Mouse (Mus musculus): Measurements from ENCODE around the gene Upf3b. TPM values are rescaled to one million over a fixed set of nuclear protein-coding genes. Genes with fewer than 3 reads are reported as not detected.
A peak's percentile ranks its signal among the peaks of the same experiment; 100 is the strongest.
"Not testable (repeated sequence)": the region's sequence is repeated elsewhere in the genome, so short reads cannot be mapped to it uniquely, and the experiment has no call there.

The Upf3b gene
- total RNA-seq (2021), result 10 to 100 TPM in 1 of 2 experiments, 1 to 10 TPM in 1; 9.6 to 11.0 TPM

GRCm38 (mm10) chrX:37110193-37110880, at the start of gene Upf3b:
Gene Upf3b, minus strand, starts transcription at chrX:37110322.
- DNase-seq, result peak; percentile 91

GRCm38 (mm10) chrX:37157839-37158238, 47.7 kb upstream of the Upf3b start:
- peak; percentile 8 for DNase-seq

GRCm38 (mm10) chrX:37144954-37145353, 34.8 kb upstream of the Upf3b start:
- DNase-seq, result no peak

GRCm38 (mm10) chrX:37144498-37144897, 34.4 kb upstream of the Upf3b start:
- DNase-seq, result not testable (repeated sequence)

GRCm38 (mm10) chrX:37141732-37142131, 31.6 kb upstream of the Upf3b start:
- DNase-seq, result no peak

GRCm38 (mm10) chrX:37126671-37127358, 16.7 kb upstream of the Upf3b start, which contains the start of gene Nkap:
Gene Nkap, plus strand, starts transcription at chrX:37126795.
- DNase-seq, result peak; percentile 83

- no peak for DNase-seq
These were observed 15.4 kb upstream of the Upf3b start for GRCm38 (mm10) chrX:37125511-37125910.

GRCm38 (mm10) chrX:37120212-37120611, 10.1 kb upstream of the Upf3b start:
- no peak for DNase-seq

- no peak for DNase-seq
These were observed 9.5 kb upstream of the Upf3b start for GRCm38 (mm10) chrX:37119585-37119984.

- no peak for DNase-seq
These were observed 7.0 kb upstream of the Upf3b start for GRCm38 (mm10) chrX:37117085-37117484.

GRCm38 (mm10) chrX:37110881-37111193, 715 bp upstream of the Upf3b start:
- DNase-seq, result no peak

- DNase-seq, result no peak
These were observed 463 bp downstream of the Upf3b start for GRCm38 (mm10) chrX:37109526-37110192.

GRCm38 (mm10) chrX:37103826-37104225, 6.3 kb downstream of the Upf3b start:
- no peak for DNase-seq

- no peak for DNase-seq
These were observed 11.4 kb downstream of the Upf3b start for GRCm38 (mm10) chrX:37098681-37099080.

GRCm38 (mm10) chrX:37095106-37095768, 14.9 kb downstream of the Upf3b start:
- DNase-seq, result no peak

GRCm38 (mm10) chrX:37091457-37091856, 18.7 kb downstream of the Upf3b start:
- DNase-seq, result no peak

GRCm38 (mm10) chrX:37088778-37089177, 21.3 kb downstream of the Upf3b start:
- no peak for DNase-seq

GRCm38 (mm10) chrX:37085665-37086064, 24.5 kb downstream of the Upf3b start:
- no peak for DNase-seq

GRCm38 (mm10) chrX:37084927-37085660, 25.0 kb downstream of the Upf3b start, which contains the start of gene Rpl39:
Gene Rpl39, minus strand, starts transcription at chrX:37085402.
- peak; percentile 86 for DNase-seq

GRCm38 (mm10) chrX:37084318-37084926, 25.7 kb downstream of the Upf3b start:
- peak; percentile 17 for DNase-seq

GRCm38 (mm10) chrX:37081194-37081593, 28.9 kb downstream of the Upf3b start:
- no peak for DNase-seq

- DNase-seq, result not testable (repeated sequence)
These were observed 29.8 kb downstream of the Upf3b start for GRCm38 (mm10) chrX:37080345-37080744.
